Mouse (Mus musculus) G1E (cell line): ENCODE measurements around the gene Aida.
"Not testable (repeated sequence)": the region's sequence is repeated elsewhere in the genome, so short reads cannot be mapped to it uniquely, and the experiment has no call there.

Experiments
- CTCF ChIP-seq: IDR thresholded peaks from 2 replicates; pipeline ENCODE4 v1.5.1; 2012; ENCODE audit warnings: low read depth, low read length, inconsistent platforms, mixed read lengths
- GATA1 ChIP-seq: IDR thresholded peaks from 2 replicates; pipeline ENCODE4 v1.6.1; 2012; ENCODE audit warnings: borderline replicate concordance, low read length, inconsistent platforms, mixed read lengths
- GATA2 ChIP-seq: IDR thresholded peaks from 2 replicates; pipeline ENCODE4 v1.6.1; 2012; ENCODE audit warnings: low read depth, low read length, inconsistent platforms, borderline replicate concordance
- POLR2AphosphoS5 ChIP-seq: IDR thresholded peaks from 2 replicates; pipeline ENCODE4 v1.6.1; 2012; ENCODE audit warnings: low read depth, low read length, inconsistent platforms; ENCODE audit not compliant: insufficient replicate concordance
- TAL1 ChIP-seq: conservative IDR thresholded peaks from 2 replicates; pipeline ENCODE4 v1.6.1; 2012; ENCODE audit warnings: low read depth, low read length, inconsistent platforms, mixed read lengths

DNA sequence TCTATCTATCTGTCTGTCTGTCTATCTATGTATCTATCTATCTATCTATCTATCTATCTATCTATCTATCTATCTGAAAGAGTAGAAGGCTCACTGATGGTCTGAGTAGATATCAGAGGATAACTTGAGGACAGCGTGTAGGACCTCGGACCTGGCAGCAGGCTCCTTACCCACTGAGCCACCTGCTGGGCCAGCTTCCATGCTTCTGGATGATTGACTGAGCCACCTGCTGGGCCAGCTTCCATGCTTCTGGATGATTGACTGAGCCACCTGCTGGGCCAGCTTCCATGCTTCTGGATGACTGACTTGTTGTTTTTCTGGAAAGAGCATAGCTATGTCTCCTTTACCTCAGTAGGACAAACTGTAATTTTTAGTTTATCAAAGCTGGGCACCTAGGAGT, 13.2 kb downstream of the Aida start:
- not testable (repeated sequence) for TF ChIP-seq CTCF, GATA2, POLR2AphosphoS5, TAL1, GATA1
